Mouse (Mus musculus) brain, embryonic 14.5 days (tissue): ENCODE results near the gene Zfp661. TPM values are rescaled to one million over a fixed set of nuclear protein-coding genes. Genes with fewer than 3 reads are reported as not detected.

Experiments
- DNase-seq: peaks from one replicate; pipeline ENCODE4 v3.0.0-alpha.2; 2011; ENCODE audit warnings: low read depth
- CTCF ChIP-seq: fragments of 200-500 bp; IDR thresholded peaks from 2 replicates; pipeline ENCODE4 v1.5.1; 2012; ENCODE audit warnings: inconsistent platforms, mild to moderate bottlenecking, moderate library complexity, borderline replicate concordance; ENCODE audit not compliant: insufficient read depth, insufficient read length; ENCODE audit errors: extremely low read depth
- POLR2A ChIP-seq: fragments of 200-500 bp; IDR thresholded peaks from 2 replicates; pipeline ENCODE4 v1.6.1; 2012; ENCODE audit warnings: mild to moderate bottlenecking, inconsistent platforms, borderline replicate concordance; ENCODE audit not compliant: poor library complexity, insufficient read depth, insufficient read length, severe bottlenecking; ENCODE audit errors: extremely low read depth
- polyA plus RNA-seq: library from polyadenylated mRNA; depleted of rRNA; stranded (reverse); fragments of >200 nt; gene quantifications from 2 replicates; pipeline ENCODE4 v1.2.3, GENCODE M21; 2012; rRNA removed

The Zfp661 gene
- 9.3 and 9.9 TPM in 2 replicates for polyA plus RNA-seq

DNA sequence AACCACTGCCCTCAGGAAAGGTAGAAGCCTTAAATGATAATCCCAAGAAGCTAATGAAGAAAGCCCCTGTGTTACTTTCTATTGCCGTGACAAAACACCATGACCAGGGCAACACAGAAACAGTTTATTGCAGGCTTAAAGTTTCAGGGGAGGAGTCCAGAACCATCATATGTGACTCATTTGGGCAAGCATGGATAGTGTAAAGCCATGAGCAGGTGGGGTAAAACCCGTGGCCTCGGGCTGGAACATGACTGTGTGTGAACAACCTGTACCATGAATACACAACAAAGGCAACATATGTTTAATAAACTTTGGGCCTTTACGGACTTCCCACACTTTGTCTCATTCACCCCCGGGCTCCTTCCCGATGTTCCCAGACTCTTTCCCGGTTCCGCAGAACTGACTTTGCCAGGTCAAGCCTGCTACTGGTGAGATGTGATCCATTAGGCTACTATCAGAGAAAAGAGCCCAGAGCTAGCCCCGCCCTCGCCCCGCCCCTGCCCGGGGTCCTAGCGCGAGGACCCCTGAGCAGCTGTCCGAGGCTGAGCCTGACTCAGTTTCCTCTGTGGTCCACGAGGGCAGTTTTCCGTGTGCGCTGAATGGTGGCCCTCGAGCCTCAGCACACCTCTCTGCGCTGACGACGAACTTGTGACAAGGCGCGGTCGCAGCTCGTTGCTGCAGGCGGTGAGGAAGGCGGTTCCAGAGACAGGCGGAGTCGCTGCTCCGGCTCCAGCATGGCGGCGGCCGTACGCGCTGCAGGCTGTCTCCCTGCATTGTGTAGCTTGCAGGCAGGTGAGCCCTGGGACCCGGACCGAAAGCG lies at the start of gene Zfp661, which contains the start of gene Mrps5:
TSS of gene Zfp661 (minus strand) at position 401 of the 820 bp plus-strand sequence.
TSS of gene Mrps5 (plus strand) at position 529 of the 820 bp plus-strand sequence.
- peak; percentile 94 for DNase-seq
- TF ChIP-seq POLR2A (peak; percentile 63; the same call in 1 of the 2 replicates), CTCF (no peak)

DNA sequence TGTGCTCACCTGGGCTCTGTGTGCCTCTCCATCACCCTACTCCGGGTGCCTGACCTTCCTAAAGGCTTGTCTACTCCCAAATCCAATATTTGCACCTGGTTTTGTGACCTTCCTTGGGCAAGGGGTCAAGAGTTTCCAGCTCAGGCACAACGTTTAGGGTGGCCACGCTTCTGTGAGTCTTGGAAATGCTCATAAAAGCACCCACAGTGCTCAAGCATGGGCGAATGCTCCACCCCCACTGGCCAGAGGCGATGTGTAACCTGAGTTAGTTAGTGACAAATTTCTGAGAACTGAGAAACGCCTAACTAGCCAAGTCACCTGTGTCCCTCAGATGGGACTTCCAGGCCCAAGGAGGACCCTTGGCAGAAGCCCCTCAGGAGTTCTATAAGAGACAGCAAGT lies 48.7 kb upstream of the Zfp661 start:
- no peak for DNase-seq
- no peak for TF ChIP-seq CTCF
- TF ChIP-seq POLR2A: no peak

DNA sequence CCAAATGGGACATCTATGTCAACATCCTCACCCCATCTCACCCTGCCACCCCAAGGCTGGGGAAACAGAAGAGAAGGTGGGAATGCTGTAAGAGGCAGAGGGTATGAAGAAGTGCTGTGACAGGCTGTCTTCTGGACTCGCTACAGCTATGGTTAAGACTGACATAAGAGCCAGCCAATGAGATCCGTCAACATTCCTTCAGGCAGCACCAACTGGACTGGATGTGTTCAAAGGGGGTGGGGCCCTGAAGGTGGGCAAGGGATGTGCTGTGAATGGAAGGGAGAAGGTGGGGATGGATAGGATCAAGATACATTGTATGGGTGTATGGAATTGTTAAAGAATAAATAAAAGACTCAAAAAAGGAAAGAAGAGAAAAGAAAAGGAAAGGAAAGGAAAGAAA lies 45.7 kb upstream of the Zfp661 start:
- TF ChIP-seq POLR2A: no peak
- no peak for TF ChIP-seq CTCF
- no peak for DNase-seq

DNA sequence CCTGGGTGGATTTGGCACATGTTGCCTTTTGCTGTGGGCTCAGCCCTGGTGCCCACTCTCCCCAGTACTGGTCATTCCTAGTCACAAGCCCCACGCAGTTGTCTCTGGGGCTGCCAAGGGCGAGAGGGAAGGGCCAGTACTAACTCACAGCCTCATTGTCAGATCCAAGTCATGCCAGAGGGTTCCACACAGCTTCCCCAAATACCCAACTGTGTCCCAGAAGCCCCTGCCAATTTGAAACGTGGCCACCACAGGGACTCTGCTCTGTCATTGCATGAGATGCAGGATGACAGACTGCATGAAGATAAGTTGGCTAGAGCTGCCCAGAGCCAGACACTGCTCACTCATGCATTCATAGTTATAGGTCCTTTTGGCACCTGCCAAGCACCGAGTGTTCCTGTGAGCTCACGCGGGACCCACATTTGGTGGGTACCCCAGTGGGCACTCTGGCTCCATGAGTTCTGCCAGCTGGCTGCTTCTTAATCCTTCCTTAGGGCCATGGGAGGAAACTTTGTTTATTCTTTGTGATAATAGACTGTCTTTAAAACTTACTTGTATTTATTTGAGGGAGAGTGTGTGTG lies 41.2 kb upstream of the Zfp661 start:
- DNase-seq: peak; percentile 15
- no peak for TF ChIP-seq POLR2A
- TF ChIP-seq CTCF: no peak

DNA sequence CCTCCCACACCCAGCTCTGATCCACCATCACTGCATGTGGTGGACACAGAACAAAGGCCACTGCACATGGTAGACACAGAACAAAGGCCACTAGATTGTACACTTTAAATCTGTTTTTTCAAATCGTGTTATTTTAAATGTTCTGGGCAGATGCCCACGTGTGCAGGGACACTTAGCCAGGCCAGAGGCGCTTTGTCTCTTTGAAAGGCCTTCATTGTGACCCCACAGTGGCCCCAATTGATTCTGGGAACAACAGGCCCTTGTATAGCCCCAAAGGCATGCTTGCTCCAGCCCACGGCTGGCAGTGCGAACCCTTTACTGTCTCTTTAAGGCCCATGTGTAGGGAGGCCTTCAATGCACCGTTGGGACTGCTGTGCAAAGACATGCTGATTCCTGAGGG lies 40.5 kb upstream of the Zfp661 start:
- no peak for DNase-seq
- TF ChIP-seq CTCF: no peak
- TF ChIP-seq POLR2A: no peak

DNA sequence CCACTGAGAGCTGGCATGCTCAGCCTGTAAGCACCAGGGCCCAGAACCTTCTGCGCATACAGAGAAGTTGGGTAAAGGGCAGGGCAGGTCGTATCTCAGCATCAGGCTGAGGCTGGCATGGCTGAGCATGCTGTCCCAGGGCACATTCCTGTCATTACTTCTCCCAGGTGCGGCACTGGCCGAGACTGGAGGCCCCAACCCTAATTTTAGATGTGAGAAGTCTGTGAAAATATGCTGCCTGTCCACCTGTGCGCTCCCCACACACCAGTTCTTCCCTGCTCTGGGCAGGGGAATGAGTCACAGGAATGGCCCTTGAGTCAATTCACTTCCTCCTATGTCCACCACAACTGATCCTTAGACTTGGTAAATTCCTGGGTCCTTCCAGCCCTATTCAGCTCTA lies 38.8 kb upstream of the Zfp661 start:
- DNase-seq: no peak
- TF ChIP-seq CTCF (no peak), POLR2A (no peak)

DNA sequence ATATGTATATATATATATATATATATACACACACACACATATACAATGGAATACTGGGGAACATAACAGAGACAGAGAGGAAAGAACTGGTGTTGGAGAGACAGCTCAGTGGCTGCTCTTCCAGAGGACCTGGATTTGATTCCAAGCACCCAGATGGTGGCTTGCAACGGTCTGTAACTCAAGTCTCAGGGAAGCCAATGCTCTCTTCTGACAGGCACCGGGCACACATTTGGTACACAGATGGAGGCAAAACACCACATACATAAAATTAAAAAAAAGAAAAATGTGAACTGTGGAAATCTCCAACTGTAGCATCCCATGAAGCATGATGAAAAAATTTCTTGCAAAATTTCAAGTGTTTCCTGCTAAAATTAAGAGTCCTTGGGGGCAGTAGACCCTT lies 37.9 kb upstream of the Zfp661 start:
- no peak for TF ChIP-seq POLR2A
- TF ChIP-seq CTCF: no peak
- DNase-seq: no peak

DNA sequence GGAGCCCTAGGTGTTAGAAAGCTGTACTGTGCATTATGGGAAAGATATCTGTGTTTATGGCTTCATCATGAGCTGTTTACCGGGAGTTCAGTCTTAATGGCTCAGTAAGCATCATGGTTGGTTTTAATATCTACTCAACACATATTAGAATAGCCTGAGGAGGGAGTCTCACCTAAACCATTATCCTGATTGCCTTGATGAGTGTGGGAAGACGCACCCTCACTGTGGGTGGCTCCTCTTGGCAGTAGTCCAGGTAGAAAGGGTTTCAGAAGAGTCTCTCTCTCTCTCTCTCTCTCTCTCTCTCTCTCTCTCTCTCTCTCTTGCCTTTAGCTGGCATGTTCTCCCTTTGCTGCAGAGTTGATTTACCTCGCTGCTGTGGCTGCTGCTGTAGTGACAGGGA lies 35.2 kb upstream of the Zfp661 start:
- no peak for TF ChIP-seq CTCF
- TF ChIP-seq POLR2A: no peak
- DNase-seq: peak; percentile 20

DNA sequence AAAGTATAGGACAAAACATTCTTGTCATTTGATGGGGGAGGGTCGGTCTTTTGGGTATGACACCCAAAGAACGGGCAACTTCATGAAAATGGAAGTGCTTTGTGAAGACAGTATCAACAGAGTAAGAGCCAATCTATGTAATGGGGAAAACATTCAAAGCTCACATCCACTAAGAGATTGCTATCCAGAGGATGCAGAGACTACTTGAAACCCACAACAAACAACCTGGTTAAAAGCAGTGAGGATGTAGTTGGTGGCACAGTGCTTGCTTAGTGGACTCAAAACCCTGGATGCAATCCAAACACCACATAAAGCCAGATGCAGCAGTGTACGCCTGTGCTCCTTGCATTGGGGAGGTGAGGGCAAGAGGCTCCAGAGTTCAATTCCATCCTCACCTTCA lies 32.4 kb upstream of the Zfp661 start:
- TF ChIP-seq POLR2A: no peak
- no peak for TF ChIP-seq CTCF
- DNase-seq: no peak

DNA sequence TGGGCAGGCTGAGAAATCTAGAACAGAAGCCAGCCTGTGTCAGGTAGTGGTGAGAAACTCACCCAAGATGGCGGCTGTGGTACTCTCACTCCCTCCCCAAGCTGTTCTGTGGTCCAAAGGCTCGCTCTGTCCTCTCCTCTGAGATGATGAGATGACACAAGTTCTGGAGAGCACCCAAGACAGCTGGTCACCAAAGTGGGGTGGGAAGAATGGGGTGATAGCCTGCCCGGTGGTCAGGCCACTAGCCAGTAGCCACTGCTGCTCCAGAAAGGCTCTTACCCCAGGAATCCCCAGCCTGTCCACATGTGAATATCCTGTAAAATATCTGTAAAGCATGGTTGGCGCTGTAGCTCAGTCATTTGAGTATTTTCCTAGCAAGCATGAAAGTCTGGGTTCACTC lies 25.4 kb upstream of the Zfp661 start:
- no peak for DNase-seq
- no peak for TF ChIP-seq CTCF
- TF ChIP-seq POLR2A: no peak

DNA sequence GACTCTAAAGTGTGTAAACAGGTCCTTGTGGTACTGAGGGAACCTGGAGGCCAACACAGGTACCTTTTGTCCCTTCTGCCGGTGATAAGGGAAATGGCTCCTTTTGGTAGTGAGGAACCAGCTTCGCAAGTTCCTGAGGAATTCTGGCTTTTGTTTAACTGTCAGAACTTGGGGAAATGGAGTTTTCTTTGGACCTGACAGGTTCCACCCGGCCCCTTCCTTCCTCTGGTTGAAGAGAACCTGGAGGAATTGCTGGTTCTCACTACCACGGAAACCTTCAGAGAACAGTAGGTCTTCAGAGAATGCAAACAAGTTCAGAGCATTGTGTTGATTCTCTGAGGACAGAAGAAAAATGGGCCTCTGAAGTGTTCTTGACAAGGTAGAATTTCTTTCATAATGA lies 24.5 kb upstream of the Zfp661 start:
- no peak for DNase-seq
- TF ChIP-seq CTCF: no peak
- no peak for TF ChIP-seq POLR2A

DNA sequence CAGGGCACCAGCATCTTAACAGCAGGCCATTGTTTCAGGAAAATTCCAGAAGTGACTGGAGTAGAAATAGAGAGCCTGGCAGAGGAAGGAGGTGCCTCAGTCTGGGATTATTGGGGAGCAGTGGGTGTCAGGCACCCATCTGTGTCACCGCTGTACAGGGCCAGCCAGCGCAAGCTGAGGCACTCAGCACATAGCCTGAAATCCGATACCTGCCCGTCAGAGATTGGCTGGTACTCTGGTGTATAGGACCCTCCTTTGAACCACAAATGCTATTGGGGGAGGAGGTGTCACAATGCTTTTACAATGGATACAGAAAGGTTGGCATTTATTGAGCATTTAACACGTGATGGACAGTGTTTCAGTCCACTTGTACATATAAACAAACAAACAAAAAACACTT lies 22.1 kb upstream of the Zfp661 start:
- DNase-seq: peak; percentile 17
- TF ChIP-seq POLR2A (no peak), CTCF (no peak)
